Mouse (Mus musculus): Measurements from ENCODE around the gene Mthfsl.
"Not testable (repeated sequence)": the region's sequence is repeated elsewhere in the genome, so short reads cannot be mapped to it uniquely, and the experiment has no call there.

The Mthfsl gene

DNA sequence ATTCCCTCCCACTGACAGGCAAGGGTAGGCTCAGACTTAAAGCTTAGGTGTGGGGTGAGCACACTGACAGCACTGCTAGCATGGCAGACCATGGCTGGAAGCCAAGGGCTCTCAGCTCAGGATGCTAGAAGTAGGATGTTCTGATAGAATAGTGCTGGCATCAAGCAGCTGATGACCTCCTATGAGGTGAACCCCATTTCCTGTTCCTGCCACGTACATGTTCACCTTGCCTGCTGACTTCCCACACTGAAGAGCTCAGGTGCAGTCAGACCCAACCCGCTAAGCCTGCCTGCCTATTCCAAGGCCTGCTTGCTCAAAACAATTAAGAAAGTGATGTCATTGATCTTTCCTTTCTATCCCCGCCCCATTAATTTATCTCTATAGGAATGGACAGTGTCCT lies 30.6 kb downstream of the Mthfsl start:
- not testable (repeated sequence) for DNase-seq

DNA sequence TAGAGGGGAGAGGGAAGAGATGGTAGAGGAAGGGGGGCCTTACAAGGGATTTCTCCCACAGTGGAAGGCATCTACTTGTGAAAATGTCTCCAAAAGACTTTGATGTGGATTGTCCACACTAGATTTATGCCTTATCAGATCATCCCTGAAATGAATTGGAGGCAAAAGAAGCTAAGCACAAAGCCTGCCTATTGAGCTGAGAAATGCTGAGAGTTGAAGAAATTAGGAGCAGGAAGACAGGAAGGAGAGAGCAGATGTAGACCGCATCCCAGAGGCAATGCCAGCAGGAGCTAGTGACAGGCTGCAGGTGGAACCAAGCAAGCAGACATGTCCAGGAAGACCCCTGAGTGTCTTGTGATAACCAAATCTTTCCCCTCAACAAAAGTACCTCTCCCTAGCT lies 33.4 kb downstream of the Mthfsl start:
- peak; percentile 34 for DNase-seq

DNA sequence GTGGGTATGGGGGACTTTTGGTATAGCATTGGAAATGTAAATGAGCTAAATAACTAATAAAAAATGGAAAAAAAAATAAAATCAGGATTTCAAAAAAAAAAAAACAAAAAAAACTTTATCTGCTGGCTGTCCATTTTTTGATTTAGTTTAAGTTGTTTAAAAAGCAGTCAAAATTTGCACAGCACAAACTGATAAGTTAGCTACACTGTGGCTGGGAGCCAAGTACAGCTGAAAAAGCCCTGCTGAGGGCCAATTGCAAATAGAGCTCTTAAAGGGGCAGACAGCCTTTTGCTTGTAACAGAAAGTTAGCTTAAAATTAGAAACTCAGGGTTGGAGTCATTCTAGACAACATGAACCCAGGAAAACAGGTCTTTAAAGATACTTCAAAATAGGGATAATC lies 61.8 kb downstream of the Mthfsl start:
- DNase-seq, result not testable (repeated sequence)

DNA sequence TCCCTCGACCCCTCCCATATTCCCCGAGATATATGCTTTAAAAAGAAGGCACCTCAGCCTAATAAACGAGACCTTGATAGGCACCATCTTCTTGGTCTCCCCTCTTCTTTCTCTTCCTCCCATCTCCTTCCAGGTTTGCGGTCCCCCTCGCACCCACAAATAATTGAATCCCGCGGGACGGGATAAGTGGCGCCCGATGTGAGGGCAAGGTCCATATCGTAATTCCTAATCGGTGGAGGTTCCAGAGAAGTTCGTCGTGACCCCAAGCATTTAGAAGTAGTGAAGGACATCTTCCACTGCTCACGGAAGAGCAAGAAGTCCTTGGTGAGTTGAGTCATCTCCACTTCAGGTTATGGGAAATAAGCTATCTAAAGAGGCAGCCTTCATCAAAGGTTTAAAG lies 69.4 kb downstream of the Mthfsl start:
- DNase-seq, result not testable (repeated sequence)

Measured in cerebellum, adult 11-12 months (tissue).